Mouse (Mus musculus): ENCODE data around the gene Rhof. TPM values are rescaled to one million over a fixed set of nuclear protein-coding genes. Genes with fewer than 3 reads are reported as not detected.

The Rhof gene
- polyA plus RNA-seq, 1 experiment from 2014 or later: 5.4 TPM

DNA sequence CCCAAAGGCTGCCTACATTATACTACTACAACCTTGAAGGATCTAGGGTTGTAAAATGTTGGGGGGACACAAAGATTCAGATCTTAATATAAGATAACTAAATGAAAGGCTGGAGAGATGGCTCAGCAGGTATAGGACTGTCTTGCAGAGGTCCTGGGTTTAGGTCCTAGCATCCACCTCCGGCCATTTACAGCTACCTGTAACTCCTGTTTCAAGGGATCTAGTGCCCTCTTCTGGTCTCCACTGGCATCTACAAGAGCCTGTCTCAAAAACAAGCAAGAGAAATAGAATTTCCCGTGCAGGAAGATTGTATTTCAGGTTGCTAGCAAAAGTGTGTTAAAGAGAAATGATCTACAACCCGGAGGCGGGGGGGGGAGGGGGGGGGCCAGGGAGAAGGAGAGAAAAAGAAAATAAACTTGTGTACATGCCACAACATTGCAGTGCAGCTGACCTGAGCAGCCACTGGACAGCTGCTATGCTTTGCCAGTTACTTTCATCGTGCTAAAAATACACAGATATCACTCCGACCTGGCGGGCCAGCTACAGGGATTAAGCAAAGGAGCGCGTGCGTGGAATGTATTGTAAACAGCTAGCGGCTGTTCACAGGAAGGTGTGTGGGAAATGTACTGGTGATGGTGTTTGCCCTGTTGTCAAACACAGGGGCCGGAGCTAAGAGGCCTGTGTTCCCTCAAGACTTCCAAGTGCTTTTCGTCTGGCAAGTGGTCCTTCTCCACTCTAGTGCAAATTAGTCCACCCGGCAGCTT, 72.6 kb downstream of the Rhof start:
- Histone ChIP-seq H3K36me3 (no peaks in the 10 kb centered on the region), H3K9ac (no peak overlapping the region), H3K4me3 (replicated peaks) (no peak overlapping the region; the same call in 1 of the 2 replicates), H3K27ac (replicated peaks) (peak overlapping the region; percentile 2; the same call in 1 of the 2 replicates), H3K4me2 (replicated peaks) (no peak overlapping the region), H3K27me3 (no peaks in the 10 kb centered on the region), H3K4me1 (peaks cover 13% of the 10 kb centered on the region), H3K9me3 (replicated peaks) (no peaks in the 10 kb centered on the region)
- ATAC-seq (ENCODE audit: insufficient number of reproducible peaks, low FRiP score, low TSS enrichment, low read depth): no peak
- 22% methylated on average over 14 of the region's 14 CpGs for WGBS

DNA sequence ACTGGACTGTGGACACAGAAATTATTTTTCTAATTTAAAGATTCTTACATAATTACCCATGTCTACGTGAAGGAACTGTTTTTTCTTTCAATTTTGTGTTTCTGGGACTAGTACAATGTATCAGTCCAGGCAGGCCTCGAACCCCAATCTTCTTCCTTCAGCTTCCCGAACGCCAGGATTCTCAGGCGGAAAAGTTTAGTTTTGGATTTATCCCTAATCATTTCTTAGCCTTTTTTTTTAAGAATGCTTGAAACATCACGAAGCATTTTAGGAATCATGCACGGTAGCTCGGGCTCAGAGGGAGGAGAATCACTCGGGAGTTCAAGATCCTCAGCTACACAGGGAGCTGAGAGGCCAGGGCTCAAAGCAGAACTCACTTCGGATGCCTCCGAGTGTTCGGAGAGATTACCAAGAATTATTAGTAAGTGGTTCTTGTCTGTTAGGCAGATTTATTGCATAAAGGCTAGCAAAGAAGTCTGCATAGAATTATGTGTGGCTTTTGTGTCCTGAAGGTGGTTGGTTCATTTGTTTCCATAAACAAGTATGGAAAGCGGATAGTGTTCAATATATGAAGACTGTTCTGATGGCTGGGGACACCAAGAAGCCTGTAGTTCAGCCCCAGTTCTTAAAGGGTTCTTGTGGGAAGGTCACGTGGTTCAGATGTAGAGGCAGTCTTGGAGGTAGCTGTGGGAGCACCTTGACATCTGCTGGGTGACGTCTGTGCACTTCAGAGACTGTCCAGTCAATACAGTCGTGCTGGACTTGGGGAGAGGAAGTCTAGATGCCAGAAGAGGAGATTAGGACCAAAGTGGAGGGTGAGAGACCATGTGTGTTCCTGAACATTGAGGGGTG, 74.0 kb downstream of the Rhof start:
- peak overlapping the region; percentile 44 for H3K4me2 ChIP-seq (replicated peaks)
- no peaks in the 10 kb centered on the region for H3K9me3 ChIP-seq (replicated peaks)
- peak overlapping the region; percentile 35; the same call in 1 of the 2 replicates for H3K27ac ChIP-seq (replicated peaks)
- H3K36me3 ChIP-seq: no peaks in the 10 kb centered on the region
- no peaks in the 10 kb centered on the region for H3K27me3 ChIP-seq
- 41% methylated on average over 16 of the region's 16 CpGs for WGBS
- peaks cover 13% of the 10 kb centered on the region for H3K4me1 ChIP-seq
- peak overlapping the region; percentile 48 for H3K4me3 ChIP-seq (replicated peaks)
- H3K9ac ChIP-seq: peak overlapping the region; percentile 18; the same call in 1 of the 2 replicates
- ATAC-seq (ENCODE audit: insufficient number of reproducible peaks, low FRiP score, low TSS enrichment, low read depth): no peak

DNA sequence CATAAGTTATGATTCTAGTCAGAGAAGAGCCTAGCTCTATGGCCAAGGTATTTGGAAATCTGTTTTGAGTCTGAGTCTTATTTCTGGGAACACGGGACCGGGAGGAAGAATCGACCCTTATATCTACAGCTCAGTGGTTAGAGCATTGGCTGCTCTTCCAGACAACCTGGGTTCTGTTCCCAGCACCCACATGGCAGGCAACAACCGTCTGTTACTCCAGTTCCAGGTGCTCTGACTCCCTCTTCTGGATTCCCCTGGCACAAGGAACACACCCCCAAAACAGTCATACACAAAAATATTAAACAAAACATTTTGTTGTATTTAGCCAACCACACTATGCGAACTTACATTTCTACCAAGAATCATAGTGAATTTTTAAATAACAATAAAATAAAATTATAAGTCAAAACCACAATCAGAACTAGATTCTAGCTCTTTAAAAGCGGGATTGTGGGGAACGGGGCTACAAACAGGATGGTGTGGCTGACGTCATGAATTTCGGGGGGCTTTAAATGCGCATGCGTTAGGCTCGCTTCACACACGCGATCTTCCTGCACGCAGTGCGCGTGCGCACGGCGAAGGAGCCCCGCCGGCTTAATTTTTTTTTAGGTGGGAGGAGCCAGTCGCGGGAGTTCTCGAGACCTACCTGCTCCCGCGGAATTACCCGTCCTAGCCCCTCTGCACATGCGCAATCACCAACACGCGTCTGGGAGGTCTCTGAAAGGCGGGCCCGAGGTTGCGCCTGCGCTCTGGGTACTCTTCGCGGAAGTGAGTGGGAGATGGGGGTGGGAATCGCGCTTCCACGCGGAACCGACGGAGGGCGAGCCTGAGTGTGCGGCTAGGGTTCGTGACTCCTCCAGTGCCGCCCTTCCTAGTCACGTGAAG, 74.9 kb downstream of the Rhof start:
- Histone ChIP-seq H3K9me3 (replicated peaks) (no peaks in the 10 kb centered on the region), H3K4me2 (replicated peaks) (peak overlapping the region; percentile 44), H3K9ac (peak overlapping the region; percentile 18; the same call in 1 of the 2 replicates), H3K27ac (replicated peaks) (peak overlapping the region; percentile 35; the same call in 1 of the 2 replicates), H3K4me1 (peaks cover 13% of the 10 kb centered on the region), H3K4me3 (replicated peaks) (peak overlapping the region; percentile 48), H3K36me3 (no peaks in the 10 kb centered on the region), H3K27me3 (no peaks in the 10 kb centered on the region)
- ATAC-seq (ENCODE audit: insufficient number of reproducible peaks, low FRiP score, low TSS enrichment, low read depth): peak; percentile 95
- WGBS: 8% methylated on average over 48 of the region's 48 CpGs

Other genes starting within 250 kb of the Rhof start
- 42.9 and 43.9 TPM in 2 replicates for gene Kdm2b, start 142.9 kb downstream of the Rhof start, polyA plus RNA-seq (2015; fragmentation: Nextera tagmentation; extraction: Ambion mirVana)
- gene Orai1, start 117.6 kb downstream of the Rhof start, polyA plus RNA-seq (2015; fragmentation: Nextera tagmentation; extraction: Ambion mirVana): 16.8 and 17.3 TPM in 2 replicates
- gene Morn3, start 85.7 kb downstream of the Rhof start, polyA plus RNA-seq (2015; fragmentation: Nextera tagmentation; extraction: Ambion mirVana): 4.7 and 11.2 TPM in 2 replicates
- 19.4 and 21.2 TPM in 2 replicates for gene Tmem120b, start 64.3 kb downstream of the Rhof start, polyA plus RNA-seq (2015; fragmentation: Nextera tagmentation; extraction: Ambion mirVana)
- gene Setd1b, start 9.5 kb upstream of the Rhof start, polyA plus RNA-seq (2015; fragmentation: Nextera tagmentation; extraction: Ambion mirVana): 11.4 TPM in 2 replicates
- gene Psmd9, start 36.7 kb upstream of the Rhof start, polyA plus RNA-seq (2015; fragmentation: Nextera tagmentation; extraction: Ambion mirVana): 92.3 and 95.4 TPM in 2 replicates
- not detected in 2 replicates for gene Hpd, start 50.0 kb upstream of the Rhof start, polyA plus RNA-seq (2015; fragmentation: Nextera tagmentation; extraction: Ambion mirVana)
- gene Wdr66, start 119.4 kb upstream of the Rhof start, polyA plus RNA-seq (2015; fragmentation: Nextera tagmentation; extraction: Ambion mirVana): 3.4 and 4.7 TPM in 2 replicates
- 28.9 and 31.0 TPM in 2 replicates for gene Bcl7a, start 211.1 kb upstream of the Rhof start, polyA plus RNA-seq (2015; fragmentation: Nextera tagmentation; extraction: Ambion mirVana)